Mouse (Mus musculus) spleen, adult 2 months (tissue): ENCODE measurements at regions not wholly inside any gene's neighbourhood (a gene's known extent, or its start where the extent isn't known, plus 50 kb on each side); places are given as distances from the start of the nearest gene placed in this dataset.

Source experiments
- DNase-seq, 2 experiments: peaks; one replicate each; pipeline versions ENCODE4 v3.0.0 to v3.0.0-alpha.2; 2012 to 2021; ENCODE audit warnings: low spot score in 2 of 2, low read depth in 1 of 2
- H3K27ac ChIP-seq: fragments of 200-500 bp; 2 replicates; pipeline ENCODE4 v1.5.1; 2012; ENCODE audit warnings: low read length, inconsistent platforms; ENCODE audit not compliant: insufficient read depth
- H3K27me3 ChIP-seq: fragments of 200-500 bp; 2 replicates; pipeline ENCODE4 v1.6.1; 2012; ENCODE audit warnings: mild to moderate bottlenecking, moderate library complexity, low read length, inconsistent platforms; ENCODE audit not compliant: control insufficient read depth, insufficient read depth
- H3K36me3 ChIP-seq: fragments of 200-500 bp; 2 replicates; pipeline ENCODE4 v1.6.1; 2012; ENCODE audit warnings: mild to moderate bottlenecking, low read length, inconsistent platforms; ENCODE audit not compliant: control insufficient read depth, insufficient read depth
- H3K4me1 ChIP-seq: fragments of 200-500 bp; 2 replicates; pipeline ENCODE4 v1.6.1; 2011; ENCODE audit warnings: inconsistent platforms; ENCODE audit not compliant: control insufficient read depth, insufficient read depth, insufficient read length
- H3K4me3 ChIP-seq: fragments of 200-500 bp; 2 replicates; pipeline ENCODE4 v1.5.1; 2011; ENCODE audit warnings: mild to moderate bottlenecking, inconsistent platforms; ENCODE audit not compliant: insufficient read depth, insufficient read length; ENCODE audit errors: extremely low read depth
- CTCF ChIP-seq: fragments of 200-500 bp; IDR thresholded peaks from 2 replicates; pipeline ENCODE4 v1.5.1; 2011; ENCODE audit warnings: mild to moderate bottlenecking, inconsistent platforms; ENCODE audit not compliant: insufficient read depth, insufficient read length, insufficient replicate concordance; ENCODE audit errors: extremely low read depth
- POLR2A ChIP-seq: fragments of 200-500 bp; IDR thresholded peaks from 2 replicates; pipeline ENCODE4 v1.6.1; 2011; ENCODE audit warnings: low read depth, low read length, inconsistent platforms
- WGBS: fragments of 180-500 bp; shearing (Covaris S2); methylation state at CpG from one replicate; pipeline ENCODE4 v1.1.7; 2018; 5-methylcytosine and 5-hydroxymethylcytosine counted together

- no peak overlapping the region for H3K4me3 ChIP-seq
These were observed 197.4 kb upstream of the Lcorl start for GRCm38 (mm10) chr5:46054850-46055249.

GRCm38 (mm10) chr5:46042684-46043348 is 185.4 kb upstream of the Lcorl start:
- 84% methylated on average over 6 of the region's 6 CpGs for WGBS
- no peaks in the 10 kb centered on the region for H3K36me3 ChIP-seq
- no peaks in the 10 kb centered on the region for H3K4me1 ChIP-seq
- no peak overlapping the region for H3K27ac ChIP-seq
- H3K4me3 ChIP-seq: no peak overlapping the region
- no peak for TF ChIP-seq CTCF
- no peak for TF ChIP-seq POLR2A
- DNase-seq: no peak
- H3K27me3 ChIP-seq: no peaks in the 10 kb centered on the region

More at GRCm38 (mm10) chr5:46054850-46055249, 197.4 kb upstream of the Lcorl start:
- Histone ChIP-seq H3K4me1 (no peaks in the 10 kb centered on the region), H3K36me3 (no peaks in the 10 kb centered on the region), H3K27ac (no peak overlapping the region), H3K27me3 (no peaks in the 10 kb centered on the region)
- 96% methylated on average over 2 of the region's 2 CpGs for WGBS
- TF ChIP-seq POLR2A (no peak), CTCF (no peak)
- no peak for DNase-seq

GRCm38 (mm10) chr5:46033008-46033676 is 175.7 kb upstream of the Lcorl start:
- Histone ChIP-seq H3K27me3 (no peaks in the 10 kb centered on the region), H3K27ac (no peak overlapping the region), H3K36me3 (no peaks in the 10 kb centered on the region), H3K4me3 (no peak overlapping the region), H3K4me1 (no peaks in the 10 kb centered on the region)
- TF ChIP-seq POLR2A: no peak
- WGBS: 85% methylated on average over 8 of the region's 8 CpGs
- no peak for DNase-seq

- 59% methylated on average over 2 of the region's 2 CpGs for WGBS
- no peaks in the 10 kb centered on the region for H3K27me3 ChIP-seq
- no peak overlapping the region for H3K4me3 ChIP-seq
- DNase-seq: no peak
- TF ChIP-seq POLR2A (no peak), CTCF (no peak)
- H3K36me3 ChIP-seq: no peaks in the 10 kb centered on the region
- no peaks in the 10 kb centered on the region for H3K4me1 ChIP-seq
- H3K27ac ChIP-seq: no peak overlapping the region
These were observed 174.8 kb upstream of the Lcorl start for GRCm38 (mm10) chr5:46032206-46032605.

- TF ChIP-seq CTCF: no peak
- no peaks in the 10 kb centered on the region for H3K27me3 ChIP-seq
- H3K4me3 ChIP-seq: no peak overlapping the region
- H3K27ac ChIP-seq: no peak overlapping the region
- WGBS: 39% methylated on average over 3 of the region's 3 CpGs
- no peaks in the 10 kb centered on the region for H3K36me3 ChIP-seq
- no peaks in the 10 kb centered on the region for H3K4me1 ChIP-seq
- DNase-seq: no peak
These were observed 166.7 kb upstream of the Lcorl start for GRCm38 (mm10) chr5:46024138-46024537.

DNA sequence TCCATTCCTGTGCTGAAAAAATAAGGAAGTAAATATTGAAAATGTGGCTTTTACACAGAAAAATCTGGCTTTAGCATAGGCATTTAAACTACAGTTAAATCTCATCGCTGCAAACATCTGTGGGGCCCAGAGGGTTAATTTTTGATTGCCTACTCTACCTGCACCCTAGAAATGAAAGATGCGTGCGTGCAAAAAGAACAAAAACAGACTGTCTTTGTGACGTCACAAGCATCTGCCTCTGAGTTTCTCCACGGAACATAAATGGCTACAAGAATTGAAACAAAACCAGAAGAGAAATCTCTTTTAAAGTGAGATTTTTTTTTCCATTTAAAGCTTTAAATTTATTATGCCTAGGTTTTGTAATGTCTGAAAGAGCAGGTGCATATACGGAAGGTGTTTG is 166.0 kb upstream of the Lcorl start:
- WGBS: 85% methylated on average over 6 of the region's 6 CpGs
- H3K27ac ChIP-seq: no peak overlapping the region
- no peaks in the 10 kb centered on the region for H3K27me3 ChIP-seq
- TF ChIP-seq POLR2A (no peak), CTCF (no peak)
- no peaks in the 10 kb centered on the region for H3K4me1 ChIP-seq
- H3K4me3 ChIP-seq: no peak overlapping the region
- DNase-seq: no peak
- no peaks in the 10 kb centered on the region for H3K36me3 ChIP-seq

DNA sequence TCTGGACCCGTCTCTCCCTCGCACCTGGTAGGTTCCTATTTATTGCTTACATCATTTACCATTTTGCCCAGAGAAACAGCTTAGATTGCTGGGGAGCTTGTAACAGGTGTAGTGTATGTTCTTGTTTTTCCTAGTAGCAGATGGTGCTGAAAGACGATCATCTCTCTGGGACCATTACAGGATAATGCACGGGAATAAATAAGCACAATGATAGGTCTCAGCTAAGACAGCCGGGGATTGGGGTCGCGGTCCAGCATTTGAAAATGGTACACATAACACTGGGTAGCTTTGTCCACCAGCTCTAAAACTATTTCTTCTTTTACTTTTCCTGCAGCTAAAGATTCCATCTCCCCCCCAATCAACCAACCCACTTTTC is 164.6 kb upstream of the Lcorl start:
- 89% methylated on average over 7 of the region's 7 CpGs for WGBS
- Histone ChIP-seq H3K4me1 (no peaks in the 10 kb centered on the region), H3K36me3 (no peaks in the 10 kb centered on the region), H3K4me3 (no peak overlapping the region), H3K27me3 (no peaks in the 10 kb centered on the region), H3K27ac (no peak overlapping the region)
- no peak for DNase-seq
- no peak for TF ChIP-seq POLR2A
- no peak for TF ChIP-seq CTCF
